Mouse (Mus musculus): ENCODE results near the gene Arfgef2. TPM values are rescaled to one million over a fixed set of nuclear protein-coding genes. Genes with fewer than 3 reads are reported as not detected.

Gene Arfgef2
- 49.3 and 54.7 TPM in 2 replicates for total RNA-seq (2021)
- long read RNA-seq, experiment 1, full-length matches to known transcripts, result 4 of 16 reads
- long read RNA-seq, experiment 1, partial matches to known transcripts, result 5 of 16 reads
- long read RNA-seq, experiment 1, other reads (novel, unspliced or antisense), result 7 of 16 reads
- long read RNA-seq, experiment 2, full-length matches to known transcripts, result 5 of 21 reads
- long read RNA-seq, experiment 2, partial matches to known transcripts, result 6 of 21 reads
- long read RNA-seq, experiment 2, other reads (novel, unspliced or antisense), result 10 of 21 reads

- DNase-seq, result peak; percentile 96
Observed at GRCm38 (mm10) chr2:166805250-166806172, at the start of gene Arfgef2. Gene Arfgef2 (plus strand): TSS chr2:166805588.

GRCm38 (mm10) chr2:166757969-166758368, 47.4 kb upstream of the Arfgef2 start:
- no peak for DNase-seq

GRCm38 (mm10) chr2:166764051-166764450, 41.3 kb upstream of the Arfgef2 start:
- no peak for DNase-seq

- no peak for DNase-seq
Observed at GRCm38 (mm10) chr2:166767591-166767990, 37.8 kb upstream of the Arfgef2 start.

GRCm38 (mm10) chr2:166771396-166771795, 34.0 kb upstream of the Arfgef2 start:
- peak; percentile 24 for DNase-seq

- no peak for DNase-seq
Observed at GRCm38 (mm10) chr2:166773587-166773986, 31.8 kb upstream of the Arfgef2 start.

- no peak for DNase-seq
Observed at GRCm38 (mm10) chr2:166774275-166774674, 31.1 kb upstream of the Arfgef2 start.

GRCm38 (mm10) chr2:166775357-166775893, 30.0 kb upstream of the Arfgef2 start:
- no peak for DNase-seq

- DNase-seq, result peak; percentile 54
Observed at GRCm38 (mm10) chr2:166776272-166776671, 29.1 kb upstream of the Arfgef2 start.

GRCm38 (mm10) chr2:166779956-166780355, 25.4 kb upstream of the Arfgef2 start:
- DNase-seq, result peak; percentile 50

- peak; percentile 88 for DNase-seq
Observed at GRCm38 (mm10) chr2:166780980-166781578, 24.3 kb upstream of the Arfgef2 start.

- no peak for DNase-seq
Observed at GRCm38 (mm10) chr2:166784376-166784775, 21.0 kb upstream of the Arfgef2 start.

- DNase-seq, result peak; percentile 93
Observed at GRCm38 (mm10) chr2:166786353-166787004, 18.9 kb upstream of the Arfgef2 start.

GRCm38 (mm10) chr2:166791738-166792137, 13.7 kb upstream of the Arfgef2 start:
- no peak for DNase-seq

GRCm38 (mm10) chr2:166792355-166792754, 13.0 kb upstream of the Arfgef2 start, which contains the start of gene Trp53rkb:
Gene Trp53rkb (plus strand): TSS chr2:166792531.
- no peak for DNase-seq

GRCm38 (mm10) chr2:166793542-166794214, 11.7 kb upstream of the Arfgef2 start:
- peak; percentile 92 for DNase-seq

GRCm38 (mm10) chr2:166799615-166800472, 5.5 kb upstream of the Arfgef2 start:
- no peak for DNase-seq

GRCm38 (mm10) chr2:166800473-166800857, 4.9 kb upstream of the Arfgef2 start:
- DNase-seq, result no peak

- no peak for DNase-seq
Observed at GRCm38 (mm10) chr2:166801436-166801835, 4.0 kb upstream of the Arfgef2 start.

GRCm38 (mm10) chr2:166803298-166803697, 2.1 kb upstream of the Arfgef2 start:
- DNase-seq, result no peak
